Mouse (Mus musculus) G1E (cell line): ENCODE results near the gene Ica1l.

Source experiments
- CTCF ChIP-seq: IDR thresholded peaks from 2 replicates; pipeline ENCODE4 v1.5.1; 2012; ENCODE audit warnings: low read depth, low read length, inconsistent platforms, mixed read lengths
- GATA1 ChIP-seq: IDR thresholded peaks from 2 replicates; pipeline ENCODE4 v1.6.1; 2012; ENCODE audit warnings: borderline replicate concordance, low read length, inconsistent platforms, mixed read lengths
- GATA2 ChIP-seq: IDR thresholded peaks from 2 replicates; pipeline ENCODE4 v1.6.1; 2012; ENCODE audit warnings: low read depth, low read length, inconsistent platforms, borderline replicate concordance
- POLR2AphosphoS5 ChIP-seq: IDR thresholded peaks from 2 replicates; pipeline ENCODE4 v1.6.1; 2012; ENCODE audit warnings: low read depth, low read length, inconsistent platforms; ENCODE audit not compliant: insufficient replicate concordance
- TAL1 ChIP-seq: conservative IDR thresholded peaks from 2 replicates; pipeline ENCODE4 v1.6.1; 2012; ENCODE audit warnings: low read depth, low read length, inconsistent platforms, mixed read lengths

- TF ChIP-seq CTCF (no peak), TAL1 (no peak), POLR2AphosphoS5 (no peak), GATA1 (no peak), GATA2 (no peak)
Measured at GRCm38 (mm10) chr1:59966171-59966785, 76.7 kb downstream of the Ica1l start.
